Mouse (Mus musculus): Measurements from ENCODE around the gene Hoxd12.

Hoxd12 gene

DNA sequence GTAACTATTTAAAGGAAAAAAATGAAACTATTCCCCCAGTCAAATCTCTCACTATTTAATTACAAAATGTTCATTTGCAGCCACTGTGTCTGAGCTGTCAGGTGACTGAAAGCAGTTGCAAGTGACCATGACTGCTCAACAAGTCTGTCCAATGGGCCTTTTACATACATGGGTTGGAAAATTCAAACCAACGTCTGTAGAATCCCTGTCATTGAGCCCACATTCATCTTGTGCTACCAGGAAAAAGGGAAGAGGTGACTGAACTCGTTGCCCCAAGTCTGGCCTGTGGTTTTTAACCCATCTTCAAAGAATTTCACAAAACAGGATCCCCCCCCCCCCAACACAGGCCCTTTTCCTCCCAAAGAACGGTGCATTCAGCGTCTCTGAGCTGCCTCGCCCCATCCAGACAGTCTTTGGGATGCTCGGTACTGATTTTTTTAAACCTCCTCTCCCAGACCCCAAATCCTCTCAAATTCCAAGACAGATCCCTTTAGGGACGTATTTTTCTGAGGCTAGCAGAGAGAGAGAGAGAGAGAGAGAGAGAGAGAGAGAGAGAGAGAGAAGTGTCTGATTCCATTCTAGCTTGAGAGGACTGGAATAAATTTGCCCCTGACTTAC lies 21.1 kb downstream of the Hoxd12 start:
- no peak for DNase-seq (ENCODE audit: low spot score)

DNA sequence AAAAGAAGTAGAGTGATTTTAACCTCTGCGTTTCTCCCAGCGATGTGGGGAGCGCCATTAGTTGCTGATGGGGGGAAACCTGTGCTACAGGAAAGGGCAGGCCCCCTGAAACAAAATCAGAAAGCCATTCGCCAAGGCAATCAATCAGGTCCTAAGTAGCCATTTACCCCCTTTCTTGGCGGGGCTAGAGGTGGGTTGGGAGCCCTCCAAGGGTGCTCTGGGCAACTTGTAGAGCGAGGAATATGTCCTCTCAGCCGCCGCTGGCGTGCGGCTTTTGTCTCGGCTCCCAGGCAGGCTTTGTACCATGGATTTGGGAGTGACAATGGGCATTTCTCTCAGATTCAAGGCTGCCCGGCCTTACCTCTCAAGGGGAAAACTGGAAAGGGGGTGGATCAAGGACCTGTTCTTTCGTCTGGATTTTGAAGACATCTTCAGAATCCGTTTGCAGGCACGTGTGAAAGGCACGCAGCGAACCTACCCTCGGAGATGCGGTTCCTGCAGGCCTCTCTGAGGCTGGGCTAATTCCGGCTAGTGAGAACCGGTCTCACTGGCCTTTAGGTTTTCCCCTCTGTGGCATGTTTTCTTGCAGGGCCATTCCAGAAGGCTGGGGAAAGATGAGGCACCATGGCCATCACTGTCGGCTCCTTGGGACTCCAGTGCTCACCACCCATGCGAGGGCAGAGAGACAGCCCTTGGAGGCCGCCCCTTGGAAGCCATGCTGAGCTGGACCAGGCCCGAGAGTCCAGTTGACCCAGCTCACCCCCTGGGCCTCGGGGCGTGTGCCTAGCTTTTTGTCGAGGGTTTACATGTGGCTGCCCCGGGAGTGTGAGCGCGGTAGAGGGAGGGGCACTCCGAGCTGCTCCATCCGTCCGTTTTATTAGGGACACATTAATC lies 21.9 kb downstream of the Hoxd12 start:
- no peak for DNase-seq (ENCODE audit: low spot score)

DNA sequence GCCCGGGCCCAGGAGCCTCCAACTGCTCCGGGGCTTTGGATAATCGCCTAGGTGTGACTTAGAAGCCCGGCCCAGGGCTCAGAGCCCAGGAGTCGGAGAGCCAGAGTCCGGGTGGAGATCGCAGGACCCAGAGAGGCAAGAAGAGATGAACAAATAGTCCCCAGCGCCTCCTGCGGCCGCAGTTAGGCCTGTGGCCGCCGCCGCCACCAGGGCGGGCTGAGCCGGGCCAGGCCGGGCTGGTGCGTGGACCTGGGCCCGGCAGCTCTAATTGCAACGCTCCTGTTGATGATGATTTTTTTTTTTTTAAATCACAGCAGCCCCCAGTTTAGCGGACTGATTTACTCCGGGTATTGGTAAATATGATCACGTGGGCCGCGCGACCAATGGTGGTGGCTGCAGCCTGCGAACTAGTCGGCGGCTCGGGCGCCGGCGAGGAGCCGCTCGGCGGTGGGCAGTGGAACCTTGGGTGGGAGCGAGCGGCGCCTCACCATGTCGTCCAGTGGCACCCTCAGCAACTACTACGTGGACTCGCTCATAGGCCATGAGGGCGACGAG lies 22.8 kb downstream of the Hoxd12 start, which contains the start of gene Hoxd9:
Hoxd9 (plus strand) TSS at position 161 of the 555 bp plus-strand sequence.
- no peak for DNase-seq (ENCODE audit: low spot score)

DNA sequence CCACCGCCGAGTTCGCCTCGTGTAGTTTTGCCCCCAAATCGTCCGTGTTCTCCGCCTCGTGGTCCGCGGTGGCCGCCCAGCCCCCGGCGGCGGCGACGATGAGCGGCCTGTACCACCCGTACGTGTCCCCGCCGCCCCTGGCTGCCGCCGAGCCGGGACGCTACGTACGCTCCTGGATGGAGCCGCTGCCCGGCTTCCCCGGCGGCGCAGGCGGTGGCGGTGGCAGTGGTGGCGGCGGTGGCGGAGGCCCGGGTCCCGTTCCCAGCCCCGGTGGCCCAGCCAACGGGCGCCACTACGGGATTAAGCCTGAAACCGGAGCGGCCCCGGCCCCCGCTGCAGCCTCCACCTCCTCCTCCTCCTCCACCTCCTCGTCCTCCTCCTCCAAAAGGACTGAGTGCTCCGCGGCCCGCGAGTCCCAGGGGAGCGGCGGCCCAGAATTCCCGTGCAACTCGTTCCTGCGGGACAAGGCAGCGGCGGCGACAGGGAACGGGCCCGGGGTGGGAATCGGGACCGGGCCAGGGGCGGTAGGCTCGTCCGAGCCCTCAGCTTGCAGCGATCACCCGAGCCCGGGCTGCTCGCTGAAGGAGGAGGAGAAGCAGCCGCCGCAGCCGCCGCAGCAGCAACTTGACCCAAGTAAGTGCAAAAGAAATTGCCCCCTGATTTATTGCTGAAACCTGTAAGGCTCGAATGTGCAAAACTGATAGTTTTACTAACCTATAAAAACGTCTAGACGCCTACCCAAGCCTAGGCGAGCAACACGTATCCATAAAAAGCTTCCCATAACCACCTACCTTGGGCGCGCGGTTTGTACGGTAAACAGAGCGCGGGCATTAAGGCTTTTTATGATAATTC lies 23.6 kb downstream of the Hoxd12 start:
- DNase-seq (ENCODE audit: low spot score) = no peak

DNA sequence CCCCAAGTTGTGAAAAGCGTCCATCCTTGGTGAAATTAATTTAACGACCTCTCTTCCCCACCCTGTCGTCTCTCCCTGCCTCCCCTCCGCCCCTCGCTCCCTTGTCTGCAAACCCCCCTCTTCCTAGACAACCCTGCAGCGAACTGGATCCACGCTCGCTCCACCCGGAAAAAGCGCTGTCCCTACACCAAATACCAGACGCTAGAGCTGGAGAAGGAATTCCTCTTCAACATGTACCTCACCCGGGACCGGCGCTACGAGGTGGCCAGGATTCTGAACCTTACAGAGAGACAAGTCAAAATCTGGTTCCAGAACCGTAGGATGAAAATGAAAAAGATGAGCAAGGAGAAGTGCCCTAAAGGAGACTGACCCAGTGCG lies 24.2 kb downstream of the Hoxd12 start:
- DNase-seq (ENCODE audit: low spot score) = no peak

DNA sequence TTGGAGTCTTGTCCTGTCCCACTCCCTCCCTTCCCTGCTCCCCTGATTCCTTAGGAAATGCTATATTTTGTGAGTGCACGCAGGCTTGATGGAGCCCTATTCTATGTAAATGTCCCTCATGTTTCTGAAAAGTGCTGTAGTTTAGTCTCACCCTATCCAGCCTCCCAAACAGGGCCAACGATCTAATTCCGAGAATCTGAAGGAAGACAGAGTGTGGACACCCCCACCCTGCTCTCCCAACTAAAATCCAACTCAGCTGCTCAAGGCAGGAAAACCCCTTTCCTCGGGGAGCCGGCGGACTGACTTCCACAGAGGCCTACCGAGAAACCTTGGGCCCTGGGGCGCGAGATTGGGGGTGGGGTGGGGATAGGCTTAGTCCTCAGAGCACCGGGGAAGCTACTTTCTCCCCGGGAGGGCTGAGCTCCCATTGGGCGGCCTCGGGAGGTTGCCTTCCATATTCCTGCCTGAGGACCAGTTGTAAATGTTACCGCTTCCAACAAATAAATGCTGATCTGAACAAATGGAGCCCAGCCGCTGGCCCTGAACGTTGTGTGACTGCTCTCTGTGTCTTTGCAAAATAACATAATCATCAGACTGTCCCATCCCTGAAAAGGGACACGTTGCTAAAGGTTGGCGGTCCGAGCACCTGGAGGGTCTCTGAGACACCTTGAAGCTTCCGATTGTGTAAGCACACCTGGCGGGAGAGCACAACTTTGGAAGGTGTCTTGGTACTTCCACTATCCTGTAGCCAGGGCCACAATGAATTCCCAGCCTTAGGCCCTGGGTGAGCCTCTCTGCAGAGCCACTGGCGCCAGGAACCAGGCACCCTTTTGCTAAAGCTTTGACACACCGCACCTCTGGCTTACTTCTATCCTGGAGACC lies 25.1 kb downstream of the Hoxd12 start:
- no peak for DNase-seq (ENCODE audit: low spot score)

DNA sequence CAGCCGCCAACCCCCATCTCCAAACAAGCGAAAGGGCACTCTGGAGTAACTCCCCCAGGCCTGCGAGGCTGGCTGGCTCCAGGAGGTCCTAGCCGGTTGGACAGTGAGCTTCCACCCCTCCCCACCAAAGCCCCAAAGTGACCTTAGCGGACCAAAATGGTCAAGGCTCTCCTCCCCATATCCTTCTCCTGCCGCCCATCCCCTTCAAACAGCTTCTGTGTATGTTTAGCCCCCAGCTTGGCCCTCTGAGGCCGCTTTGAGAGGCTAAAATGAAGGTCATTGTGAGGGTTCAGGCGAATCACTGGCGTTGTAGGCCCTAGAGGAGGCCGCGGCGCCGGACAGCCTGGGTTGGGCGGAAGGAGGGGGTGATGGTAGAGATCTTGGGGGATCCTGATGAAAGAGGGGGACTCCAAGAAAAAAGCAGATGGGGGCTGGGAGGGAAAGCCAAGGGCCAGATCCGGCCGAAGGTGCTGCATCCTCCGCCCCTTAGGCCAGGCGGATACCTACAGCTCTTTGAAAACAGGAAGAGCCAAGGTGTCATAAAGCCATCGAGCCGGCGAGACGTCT lies 25.8 kb downstream of the Hoxd12 start:
- DNase-seq (ENCODE audit: low spot score) = no peak

DNA sequence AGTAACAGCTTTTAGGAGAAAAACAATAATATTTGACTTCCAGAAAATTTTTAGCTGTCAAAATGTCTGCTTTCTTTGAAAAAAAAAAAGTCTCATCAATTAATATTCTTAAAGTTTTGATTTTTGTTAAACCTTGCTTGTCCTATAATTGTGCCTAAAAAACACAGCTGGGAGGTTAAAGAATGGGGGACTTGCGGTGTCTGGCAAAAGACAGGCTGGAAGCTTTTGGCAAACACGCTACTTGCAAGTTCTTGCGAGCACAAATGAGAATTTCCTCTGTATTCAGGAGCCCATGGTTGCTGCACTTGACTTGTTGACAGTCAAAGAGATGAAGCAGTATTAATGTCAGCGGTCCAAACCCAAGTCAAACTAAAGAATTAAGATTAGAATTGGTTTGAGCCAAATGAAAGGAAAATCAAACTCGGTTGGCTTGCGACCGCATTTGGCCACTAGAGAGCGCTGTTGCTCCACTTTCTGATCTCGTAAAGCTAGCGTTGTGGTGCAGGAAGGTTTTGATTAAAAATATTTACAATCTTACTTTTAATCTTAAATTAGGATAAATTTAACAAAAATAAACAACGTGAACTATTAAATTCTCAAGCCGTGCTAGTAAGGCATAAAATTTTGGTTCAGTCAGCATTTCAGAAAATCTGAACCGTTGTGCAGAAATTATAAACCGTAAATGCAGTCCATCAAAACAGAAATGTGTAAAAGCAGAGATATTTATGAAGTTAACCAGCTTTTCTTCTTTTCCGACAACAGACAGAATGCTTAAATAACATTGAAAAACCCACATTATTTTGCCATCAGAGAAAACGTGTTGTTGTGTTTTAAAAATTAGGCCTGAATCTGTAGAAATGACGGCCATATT lies 27.4 kb downstream of the Hoxd12 start:
- DNase-seq (ENCODE audit: low spot score) = peak; percentile 40

DNA sequence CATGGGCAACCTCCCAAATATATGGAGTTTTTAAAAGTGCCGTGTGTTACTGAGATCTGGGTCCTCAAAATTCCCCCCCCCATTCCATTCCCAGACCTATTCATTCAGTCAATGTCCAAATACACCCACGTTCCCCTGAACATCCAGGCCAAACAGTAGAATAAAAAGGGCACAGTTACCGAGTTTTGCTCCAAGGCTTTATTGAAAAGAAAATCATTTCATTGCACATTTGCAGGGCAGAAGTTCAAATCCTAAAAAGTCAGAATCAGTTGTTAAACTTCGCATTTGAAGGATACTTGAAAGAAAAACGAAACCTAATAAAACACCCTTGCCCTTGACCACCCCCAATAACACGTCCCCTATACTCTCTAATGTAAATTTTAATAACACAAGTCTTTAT lies 28.0 kb downstream of the Hoxd12 start:
- no peak for DNase-seq (ENCODE audit: low spot score)

DNA sequence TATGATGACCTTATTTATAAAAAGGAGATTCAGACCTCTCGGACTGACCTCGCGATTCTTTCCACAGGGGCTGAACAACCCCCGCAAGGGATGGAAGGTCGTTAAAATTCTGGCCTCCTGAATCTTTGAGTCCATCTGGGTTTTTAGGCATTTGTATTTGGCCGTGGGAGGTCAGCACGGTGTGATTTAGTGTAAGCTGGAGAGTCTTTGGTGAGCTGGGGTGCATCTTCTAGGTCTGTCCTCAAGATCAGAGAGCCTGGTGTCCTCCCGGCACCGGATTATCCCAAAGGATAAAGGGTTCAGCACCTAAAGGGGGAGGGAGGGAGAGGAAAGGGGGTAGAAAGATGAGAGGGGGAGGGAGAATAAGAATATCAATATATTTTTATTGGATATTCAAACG lies 28.5 kb downstream of the Hoxd12 start:
- no peak for DNase-seq (ENCODE audit: low spot score)

DNA sequence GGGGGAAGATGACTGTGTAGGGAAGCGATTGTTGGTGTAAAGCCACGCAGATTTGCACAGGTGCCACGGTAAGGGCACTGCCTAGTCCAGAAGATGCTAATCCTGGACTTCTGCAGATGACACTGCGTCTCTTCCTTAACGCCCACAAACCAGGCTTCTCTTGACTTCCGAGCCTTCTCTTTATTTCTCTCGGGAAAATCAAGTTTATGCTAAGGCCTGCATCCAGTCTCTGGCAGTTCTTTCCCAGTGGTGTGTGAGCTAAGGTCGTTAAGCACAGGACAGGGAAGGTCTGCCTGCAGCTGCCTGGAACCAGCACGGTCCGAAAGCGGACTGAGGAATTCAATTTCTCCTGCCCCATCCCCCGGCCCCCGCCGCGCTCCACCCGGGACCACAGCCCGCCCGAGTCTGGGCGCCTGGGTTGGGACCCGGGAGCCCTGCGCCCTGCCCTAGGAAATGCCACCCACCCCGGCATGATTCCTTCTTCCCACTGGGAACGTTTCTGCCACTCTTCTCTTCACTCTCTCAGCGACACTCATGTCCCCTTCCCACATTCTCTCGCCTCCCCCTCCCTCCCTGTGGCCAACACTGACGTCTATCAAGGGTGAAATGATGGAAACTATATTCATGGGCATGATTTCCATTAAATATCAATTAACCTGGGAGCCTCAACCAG lies 29.0 kb downstream of the Hoxd12 start:
- DNase-seq (ENCODE audit: low spot score) = no peak

DNA sequence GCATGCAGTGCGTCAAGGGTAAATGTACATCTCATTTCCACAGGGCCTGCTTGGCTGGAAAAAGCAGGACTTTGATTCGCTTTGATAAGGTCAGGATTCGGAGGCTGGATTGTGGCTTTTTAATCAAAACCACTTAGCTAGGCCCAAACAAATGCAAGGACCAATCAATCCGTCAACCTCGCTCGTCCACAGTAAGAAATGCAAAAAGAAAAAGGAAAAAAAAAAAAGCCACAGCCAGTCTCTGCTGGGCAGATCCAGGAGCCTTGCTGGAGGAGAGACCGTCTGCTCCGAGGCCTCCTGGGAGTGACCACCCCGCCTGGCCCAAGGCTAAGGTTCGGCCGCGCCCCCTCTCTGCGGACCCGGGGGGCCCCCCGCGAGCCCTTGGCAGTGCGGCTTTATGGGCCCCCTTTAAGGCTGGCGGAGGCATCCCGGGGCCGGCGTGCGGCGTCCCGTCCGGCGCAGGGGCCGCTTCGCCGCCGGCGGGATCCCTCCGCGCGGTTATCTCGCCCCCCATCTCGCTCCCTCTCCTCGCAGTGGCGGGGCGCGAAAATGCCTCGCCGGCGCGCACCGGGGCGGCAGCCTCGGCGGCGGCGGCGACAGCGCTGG lies 29.7 kb downstream of the Hoxd12 start, which contains the start of gene Hoxd8:
Hoxd8 (plus strand) TSS at position 223 of the 606 bp plus-strand sequence.
- DNase-seq (ENCODE audit: low spot score) = no peak

DNA sequence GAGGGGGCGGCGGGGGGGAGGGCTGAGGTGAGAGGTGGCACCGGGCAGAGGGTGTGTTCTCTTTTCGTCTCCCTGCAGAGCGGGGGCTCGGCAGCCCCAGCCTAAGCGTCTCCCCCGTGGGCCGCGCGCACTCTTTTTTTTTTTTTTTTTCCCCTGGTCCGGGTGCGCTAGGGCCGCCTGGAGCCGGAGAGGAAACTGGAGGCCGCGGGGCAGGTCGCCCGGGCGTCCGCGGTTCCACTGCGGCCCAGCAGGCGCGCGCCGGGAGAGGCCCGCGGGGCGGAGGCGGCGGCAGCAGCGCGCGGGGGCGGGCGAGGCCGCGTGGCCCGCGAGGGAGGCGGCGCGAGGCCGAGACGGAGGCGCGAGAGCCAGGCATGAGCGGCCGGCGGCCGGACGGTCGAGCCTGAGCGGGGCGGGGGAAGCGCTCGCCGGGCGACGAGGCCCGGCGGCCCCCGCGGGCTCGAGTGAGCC lies 30.2 kb downstream of the Hoxd12 start:
- no peak for DNase-seq (ENCODE audit: low spot score)

DNA sequence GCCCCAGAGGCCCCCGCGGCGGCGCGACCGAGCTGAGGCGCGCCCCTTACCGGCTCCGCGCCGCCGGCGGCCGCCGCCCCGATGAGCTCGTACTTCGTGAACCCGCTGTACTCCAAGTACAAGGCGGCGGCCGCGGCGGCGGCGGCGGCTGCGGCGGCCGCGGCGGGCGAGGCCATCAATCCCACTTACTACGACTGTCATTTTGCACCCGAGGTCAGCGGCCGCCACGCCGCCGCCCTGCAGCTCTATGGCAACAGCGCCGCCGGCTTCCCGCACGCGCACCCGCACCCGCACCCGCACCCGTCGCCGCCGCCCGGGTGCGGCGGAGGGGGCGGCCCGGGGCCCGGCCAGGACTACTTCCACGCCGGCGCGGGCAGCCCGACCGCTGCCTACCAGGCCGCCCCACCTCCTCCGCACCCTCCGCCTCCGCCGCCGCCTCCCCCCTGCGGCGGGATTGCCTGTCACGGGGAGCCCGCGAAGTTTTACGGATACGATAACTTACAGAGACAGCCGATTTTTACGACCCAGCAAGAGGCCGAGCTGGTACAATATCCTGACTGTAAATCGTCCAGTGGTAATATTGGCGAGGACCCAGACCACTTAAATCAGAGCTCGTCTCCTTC lies 30.8 kb downstream of the Hoxd12 start:
- DNase-seq (ENCODE audit: low spot score) = no peak

DNA sequence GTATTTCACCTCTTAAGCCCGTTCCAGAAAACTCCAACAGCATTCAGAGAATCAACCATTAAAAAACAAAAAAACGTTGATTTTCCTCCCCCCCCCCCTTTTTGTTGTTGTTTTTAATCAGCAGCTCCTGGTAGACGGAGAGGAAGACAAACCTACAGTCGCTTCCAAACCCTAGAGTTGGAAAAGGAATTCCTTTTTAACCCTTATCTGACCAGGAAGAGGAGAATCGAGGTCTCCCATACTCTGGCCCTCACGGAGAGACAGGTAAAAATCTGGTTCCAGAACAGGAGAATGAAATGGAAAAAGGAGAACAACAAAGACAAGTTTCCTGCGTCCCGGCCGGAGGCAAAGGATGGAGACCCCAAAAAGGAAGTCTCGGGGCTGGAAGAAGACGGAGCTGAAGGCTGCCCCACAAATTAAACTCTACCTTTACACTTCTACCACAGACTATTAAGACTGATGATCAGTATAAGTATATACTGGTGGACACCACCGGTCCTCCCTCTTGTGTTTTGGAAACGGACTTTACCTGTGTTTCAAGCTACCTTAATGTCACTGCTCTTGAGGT lies 31.7 kb downstream of the Hoxd12 start:
- DNase-seq (ENCODE audit: low spot score) = no peak

DNA sequence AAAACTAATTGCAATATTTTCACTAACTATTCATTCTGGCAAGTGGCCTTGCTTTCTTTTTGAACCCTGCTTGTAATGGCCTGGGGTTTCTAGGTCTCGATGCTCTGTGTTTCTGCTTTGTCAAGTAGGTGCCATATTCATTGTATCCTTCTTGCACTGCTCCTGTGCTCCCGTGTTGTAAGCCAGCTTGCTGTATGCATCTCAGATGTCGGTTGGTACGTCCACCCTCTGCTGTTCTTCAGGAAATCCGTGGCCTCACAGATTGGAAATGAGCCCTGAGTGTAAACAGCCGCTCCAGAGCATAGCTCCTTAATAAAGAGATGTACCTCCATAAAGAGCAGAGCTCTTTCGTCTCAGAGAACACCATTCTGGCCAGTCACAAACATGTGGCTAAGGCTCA lies 32.8 kb downstream of the Hoxd12 start:
- no peak for DNase-seq (ENCODE audit: low spot score)

DNA sequence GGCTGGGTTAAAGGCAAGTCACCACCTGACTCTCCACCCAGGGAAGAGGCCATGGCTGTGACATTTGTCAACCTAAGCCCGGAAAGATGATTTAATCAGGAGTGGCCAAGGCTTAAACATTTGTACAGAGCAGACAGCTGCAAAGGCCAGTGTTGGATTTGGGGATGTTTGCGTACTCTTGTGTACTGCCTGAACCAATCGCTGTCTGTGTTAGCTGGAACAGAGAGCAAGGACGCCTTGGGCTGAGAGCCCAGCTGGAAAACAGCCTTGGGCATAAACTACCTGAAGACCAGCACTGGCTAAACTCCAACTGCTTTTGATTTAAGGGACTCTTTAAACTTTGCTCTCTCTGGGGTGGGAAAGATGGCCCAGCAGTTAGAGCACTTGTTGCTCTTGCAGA lies 33.9 kb downstream of the Hoxd12 start:
- no peak for DNase-seq (ENCODE audit: low spot score)

All from c-Kit-positive CD71-positive TER-119-positive erythroid progenitor cells, embryonic 14.5 days (primary cell).